Mouse (Mus musculus) heart, adult 9 months (tissue): Measurements from ENCODE around the gene Zbtb17.

Experiments used
- DNase-seq, 2 experiments: peaks; one replicate each; pipeline ENCODE4 v3.0.0; 2022; ENCODE audit warnings: low spot score in 2 of 2

Gene Zbtb17

DNA sequence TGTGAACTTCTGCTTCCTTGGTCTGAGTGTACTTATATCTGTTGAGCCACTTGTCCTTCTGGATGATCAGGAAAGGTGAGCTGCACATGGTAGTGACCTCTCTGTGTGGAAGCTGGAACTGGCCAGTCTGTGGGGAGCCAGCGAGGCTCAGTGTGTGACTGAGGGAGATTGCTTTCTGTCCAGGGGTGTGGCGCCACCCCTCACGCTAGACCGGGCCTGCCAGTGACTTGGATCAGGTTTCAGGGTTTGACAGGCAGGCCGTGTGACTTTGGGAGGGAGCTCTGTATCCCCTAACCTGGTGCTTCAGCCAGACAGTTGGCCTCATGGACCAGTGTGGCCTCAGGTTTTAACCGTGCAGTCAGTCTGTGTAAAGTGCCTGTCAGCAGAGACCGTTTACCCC lies 13.8 kb downstream of the Zbtb17 start:
- peak; percentile 57 to 59 for DNase-seq

- DNase-seq, result no peak
Observed at GRCm38 (mm10) chr4:141458888-141459287, 14.4 kb downstream of the Zbtb17 start.

GRCm38 (mm10) chr4:141459766-141460165 lies 15.3 kb downstream of the Zbtb17 start:
- no peak for DNase-seq

DNA sequence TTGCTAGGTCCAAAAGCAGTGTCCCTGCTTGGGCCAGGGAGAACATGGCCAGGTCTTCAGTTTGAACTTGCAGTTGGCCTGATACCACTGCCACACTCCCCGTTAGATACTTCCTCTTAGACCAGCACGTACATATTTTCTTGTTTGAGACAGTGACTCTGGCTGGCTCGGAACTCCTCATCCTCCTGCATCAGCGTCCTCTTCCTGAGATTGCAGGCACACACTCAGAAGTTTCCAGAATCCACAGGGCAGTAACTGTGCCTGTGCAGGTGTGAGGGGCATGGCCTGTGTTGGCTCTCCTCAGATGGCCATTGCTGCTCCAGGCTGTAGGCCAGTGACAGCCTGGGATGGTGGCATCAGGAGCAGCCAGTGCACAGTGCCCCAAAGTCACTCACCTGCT lies 16.0 kb downstream of the Zbtb17 start:
- no peak for DNase-seq

GRCm38 (mm10) chr4:141461088-141461487 lies 16.6 kb downstream of the Zbtb17 start:
- DNase-seq, result no peak

GRCm38 (mm10) chr4:141461576-141461975 lies 17.1 kb downstream of the Zbtb17 start:
- DNase-seq, result no peak

GRCm38 (mm10) chr4:141463472-141463871 lies 19.0 kb downstream of the Zbtb17 start:
- no peak for DNase-seq

- DNase-seq, result no peak
Observed at GRCm38 (mm10) chr4:141464722-141465121, 20.3 kb downstream of the Zbtb17 start.

DNA sequence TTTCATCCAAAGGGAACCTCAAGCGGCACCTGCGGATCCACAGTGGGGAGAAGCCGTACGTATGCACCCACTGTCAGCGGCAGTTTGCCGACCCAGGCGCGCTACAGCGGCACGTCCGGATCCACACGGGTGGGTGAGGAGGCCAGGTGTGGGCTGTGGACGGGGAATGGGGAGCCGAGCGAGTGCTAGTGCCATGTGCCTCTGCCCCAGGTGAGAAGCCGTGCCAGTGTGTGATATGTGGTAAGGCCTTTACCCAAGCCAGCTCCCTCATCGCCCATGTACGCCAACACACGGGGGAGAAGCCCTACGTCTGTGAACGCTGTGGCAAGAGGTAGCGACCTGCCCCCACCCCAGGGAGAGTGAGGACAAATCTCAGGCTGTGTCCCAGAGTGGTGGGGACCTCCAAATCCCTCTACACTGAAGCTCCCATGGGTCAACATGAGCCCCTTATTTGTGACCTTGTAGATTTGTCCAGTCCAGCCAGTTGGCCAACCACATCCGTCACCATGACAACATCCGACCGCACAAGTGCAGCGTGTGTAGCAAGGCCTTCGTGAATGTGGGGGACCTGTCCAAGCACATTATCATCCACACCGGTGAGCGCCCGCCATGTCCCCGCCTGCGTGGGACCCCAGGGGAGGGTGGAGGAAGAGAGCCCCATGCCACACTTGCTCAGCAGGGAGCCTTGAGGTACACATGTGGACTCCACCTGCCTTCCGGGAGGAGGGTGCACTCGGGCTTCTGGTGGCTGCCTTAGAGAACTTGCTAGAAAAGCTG lies 21.2 kb downstream of the Zbtb17 start:
- DNase-seq, result no peak

DNA sequence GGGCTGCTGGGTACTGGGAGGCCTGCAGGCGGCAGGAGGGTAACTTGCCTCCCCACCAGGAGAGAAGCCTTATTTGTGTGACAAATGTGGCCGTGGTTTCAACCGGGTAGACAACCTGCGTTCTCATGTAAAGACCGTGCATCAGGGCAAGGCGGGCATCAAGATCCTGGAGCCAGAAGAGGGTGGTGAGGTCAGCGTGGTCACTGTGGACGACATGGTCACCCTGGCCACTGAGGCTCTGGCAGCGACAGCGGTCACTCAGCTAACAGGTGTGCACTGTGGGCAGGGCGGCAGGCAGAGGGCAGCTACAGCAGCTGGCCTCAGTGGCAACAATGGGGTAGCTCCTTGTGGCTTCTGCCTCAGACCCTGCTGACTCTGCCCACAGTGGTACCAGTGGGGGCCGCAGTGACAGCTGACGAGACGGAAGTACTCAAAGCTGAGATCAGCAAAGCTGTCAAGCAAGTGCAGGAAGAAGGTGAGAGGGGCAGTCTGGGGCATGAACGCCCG lies 21.9 kb downstream of the Zbtb17 start:
- DNase-seq, result no peak

DNA sequence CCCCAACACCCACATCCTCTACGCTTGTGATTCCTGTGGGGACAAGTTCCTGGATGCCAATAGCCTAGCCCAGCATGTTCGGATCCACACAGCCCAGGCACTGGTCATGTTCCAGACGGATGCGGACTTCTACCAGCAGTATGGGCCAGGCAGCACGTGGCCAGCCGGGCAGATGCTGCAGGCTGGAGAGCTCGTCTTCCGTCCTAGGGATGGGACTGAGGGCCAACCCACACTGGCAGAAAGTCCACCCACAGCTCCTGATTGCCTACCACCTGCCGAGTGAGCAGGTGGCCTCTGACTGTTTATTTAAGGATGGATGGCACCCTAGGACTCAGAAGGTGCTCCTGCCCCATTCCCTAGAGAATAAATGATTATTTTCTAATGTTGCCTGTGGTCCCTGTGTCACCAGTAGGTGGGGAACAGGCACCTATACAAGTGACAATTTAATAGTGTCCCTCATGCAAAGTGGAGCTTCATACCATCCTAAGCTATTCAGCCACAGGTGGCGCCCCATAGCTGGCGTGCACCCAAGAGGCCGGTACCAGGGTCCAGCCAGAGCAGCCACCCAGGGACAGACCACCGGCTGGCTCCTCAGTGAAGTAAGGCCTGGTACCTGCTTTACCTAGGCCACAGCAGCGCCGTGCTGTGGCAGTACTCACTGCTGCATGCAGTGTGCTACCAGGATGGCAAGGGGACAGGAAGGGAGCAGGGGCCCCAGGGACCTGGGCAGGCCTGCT lies 22.6 kb downstream of the Zbtb17 start:
- no peak for DNase-seq

- no peak for DNase-seq
Observed at GRCm38 (mm10) chr4:141467581-141467927, 23.1 kb downstream of the Zbtb17 start.

GRCm38 (mm10) chr4:141468576-141468975 lies 24.1 kb downstream of the Zbtb17 start:
- DNase-seq, result no peak

DNA sequence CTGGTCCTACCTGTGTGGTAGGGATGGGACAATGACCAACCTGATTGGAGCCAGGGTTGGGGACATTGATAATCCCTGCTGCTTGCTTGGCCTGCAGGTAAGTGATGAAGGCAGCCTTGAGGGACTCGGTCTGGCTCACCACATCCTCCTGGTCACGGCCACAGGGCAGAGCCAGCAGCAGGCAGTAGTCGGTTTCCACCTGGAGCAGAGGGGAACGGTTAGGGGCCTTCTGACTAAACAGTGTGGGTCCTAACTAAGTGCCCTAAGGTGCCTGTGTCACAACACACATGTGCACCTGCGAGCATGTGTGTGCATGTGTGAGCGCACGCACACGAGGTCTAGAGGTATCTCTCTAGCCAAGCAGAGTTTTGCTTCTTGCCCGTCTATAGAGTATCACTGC lies 24.9 kb downstream of the Zbtb17 start:
- DNase-seq, result no peak

DNA sequence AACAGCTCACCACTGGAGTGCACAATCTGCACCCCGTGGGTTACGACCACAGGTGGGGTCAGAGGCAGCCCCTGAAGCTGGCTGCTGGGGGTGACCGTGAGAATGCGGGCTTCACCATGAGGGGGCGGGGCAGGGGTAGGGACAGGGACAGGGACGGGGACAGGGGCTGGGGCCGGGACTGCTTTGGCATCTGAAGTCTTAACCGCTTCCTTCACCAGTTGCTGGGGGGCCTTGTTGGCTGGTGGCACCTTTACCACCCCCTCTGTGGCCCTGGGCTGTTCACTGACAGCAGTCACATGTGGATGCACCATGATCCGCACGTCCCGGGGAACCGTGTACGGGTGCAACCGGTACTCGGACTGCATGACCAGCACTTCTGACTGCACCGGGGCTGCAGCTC lies 27.0 kb downstream of the Zbtb17 start:
- no peak for DNase-seq

DNA sequence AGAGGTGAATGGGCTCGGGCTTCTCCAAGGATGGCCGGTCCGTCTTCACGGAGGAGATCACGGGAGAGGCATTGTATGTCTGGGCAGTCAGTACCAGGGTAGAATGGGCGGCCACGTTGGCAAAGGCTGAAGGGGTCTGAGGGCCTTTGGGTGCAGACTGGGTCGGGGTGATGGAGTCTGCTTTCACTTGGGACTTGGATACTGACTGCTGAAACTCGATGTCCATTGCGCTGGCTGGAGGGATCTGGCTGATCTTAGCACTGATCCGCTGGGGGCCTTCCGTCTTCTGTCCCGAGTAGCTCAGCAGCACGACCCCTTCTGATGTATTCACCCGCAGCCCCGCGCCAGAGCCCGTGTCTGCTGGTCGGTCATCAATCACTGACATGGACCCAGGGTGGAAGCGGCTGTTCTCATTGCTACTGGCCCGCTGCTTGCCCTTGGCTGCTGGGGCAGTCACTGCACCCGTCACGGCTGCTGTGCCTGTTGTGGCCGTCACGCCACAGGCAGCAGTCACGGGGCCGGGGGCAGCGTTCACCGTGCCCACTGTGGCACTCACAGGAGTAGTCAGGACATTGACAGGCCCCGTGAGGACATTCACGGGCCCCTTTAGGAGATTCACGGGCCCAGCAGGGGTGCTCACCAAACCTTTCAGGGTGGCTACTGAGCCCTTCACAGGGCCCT lies 28.3 kb downstream of the Zbtb17 start:
- DNase-seq, result no peak

DNA sequence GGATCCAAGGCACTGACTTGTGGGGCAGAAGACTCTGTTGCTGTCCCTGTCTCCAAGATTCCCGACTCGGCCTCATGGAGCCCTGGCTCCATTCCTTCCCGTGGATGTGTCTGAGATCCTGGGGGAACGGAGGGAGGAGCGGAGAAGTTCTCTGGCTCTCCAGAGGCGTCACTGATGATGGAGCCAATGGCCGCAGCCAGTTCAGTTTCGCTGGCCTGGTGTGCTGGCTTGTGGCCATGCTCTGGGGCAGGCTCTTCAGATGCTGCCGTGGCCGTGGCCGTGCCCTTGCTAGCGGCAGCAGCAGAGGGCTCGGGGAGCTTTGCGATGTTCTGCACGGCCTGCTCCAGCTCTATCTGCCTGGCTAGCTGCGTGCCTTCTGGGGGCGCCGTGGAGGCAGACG lies 30.0 kb downstream of the Zbtb17 start:
- DNase-seq, result no peak

DNA sequence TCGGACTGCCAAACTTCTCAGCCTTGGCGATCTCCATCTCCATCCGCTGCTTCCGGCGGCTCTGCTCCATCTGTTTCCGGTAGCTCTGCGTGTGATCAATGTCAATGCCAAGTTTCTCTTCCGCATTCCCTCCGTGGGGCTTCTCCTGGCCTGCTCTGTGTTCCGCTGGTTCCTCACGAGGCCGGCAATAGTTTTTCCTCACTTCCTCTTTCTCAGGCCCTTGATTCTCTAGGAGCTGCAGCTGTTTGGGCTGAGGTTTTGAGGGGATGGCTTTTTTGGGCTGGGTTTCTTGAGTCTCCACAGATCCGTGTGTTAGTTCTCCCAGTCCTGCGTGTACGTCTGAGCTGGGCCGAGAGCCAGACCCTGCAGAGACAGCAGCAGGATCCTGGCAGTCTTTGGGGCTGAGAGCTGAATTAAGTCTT lies 33.2 kb downstream of the Zbtb17 start:
- peak; percentile 63 to 82 for DNase-seq

GRCm38 (mm10) chr4:141478225-141478624 lies 33.8 kb downstream of the Zbtb17 start:
- DNase-seq, result no peak

GRCm38 (mm10) chr4:141478794-141479193 lies 34.3 kb downstream of the Zbtb17 start:
- no peak for DNase-seq

DNA sequence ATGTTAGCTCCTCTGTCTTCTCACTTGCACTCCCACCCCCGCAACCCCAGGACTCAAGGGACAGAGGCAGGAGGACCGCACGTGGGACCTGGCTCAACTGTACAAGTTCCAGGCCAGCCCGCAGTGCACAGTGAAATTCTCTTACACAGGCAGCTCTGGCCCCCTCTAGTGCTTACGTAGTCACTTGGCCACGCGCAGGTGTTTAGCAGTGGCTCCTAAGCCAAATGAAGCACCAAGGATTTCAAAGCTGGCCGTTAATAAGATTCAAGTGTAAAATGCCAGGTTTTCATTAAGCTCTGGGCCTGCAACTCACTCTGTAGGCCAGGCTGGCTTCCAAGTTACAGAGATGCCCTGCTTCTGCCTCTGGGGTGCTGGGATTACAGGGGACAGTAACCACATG lies 35.0 kb downstream of the Zbtb17 start:
- DNase-seq, result no peak

GRCm38 (mm10) chr4:141484071-141484470 lies 39.6 kb downstream of the Zbtb17 start:
- no peak for DNase-seq

- no peak for DNase-seq
Observed at GRCm38 (mm10) chr4:141487581-141487980, 43.1 kb downstream of the Zbtb17 start.
